Mouse (Mus musculus): Measurements from ENCODE around the gene Olfr1066.

DNA sequence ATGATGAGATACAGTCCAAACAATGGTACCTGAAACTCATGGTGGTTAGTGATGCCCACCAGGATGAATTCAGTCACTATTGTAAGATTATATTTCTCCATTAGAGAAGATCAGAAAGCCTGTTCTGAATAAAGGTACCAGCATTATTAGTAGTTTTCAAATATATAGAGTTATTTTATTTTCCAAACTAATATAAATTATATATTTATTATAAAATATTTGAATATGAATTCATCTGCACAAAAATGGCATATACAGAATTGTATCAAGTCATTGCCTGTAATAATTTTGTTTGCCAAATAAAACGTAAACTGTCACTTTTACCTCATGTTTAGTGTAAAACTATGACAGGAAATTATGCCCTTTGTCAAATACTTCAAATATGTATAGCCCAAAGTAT lies 42.1 kb downstream of the Olfr1066 start, which contains the start of gene Olfr1061:
- TF ChIP-seq POLR2A (IDR thresholded peaks at IDR 0.05; ENCODE audit: borderline replicate concordance, extremely low read depth, insufficient read depth, insufficient read length, poor library complexity, severe bottlenecking) = no peak
- no peak for TF ChIP-seq CTCF (IDR thresholded peaks at IDR 0.05; ENCODE audit: borderline replicate concordance, extremely low read depth, insufficient read depth, insufficient read length)
